Mouse (Mus musculus): ENCODE results near the gene Spock1.

DNA sequence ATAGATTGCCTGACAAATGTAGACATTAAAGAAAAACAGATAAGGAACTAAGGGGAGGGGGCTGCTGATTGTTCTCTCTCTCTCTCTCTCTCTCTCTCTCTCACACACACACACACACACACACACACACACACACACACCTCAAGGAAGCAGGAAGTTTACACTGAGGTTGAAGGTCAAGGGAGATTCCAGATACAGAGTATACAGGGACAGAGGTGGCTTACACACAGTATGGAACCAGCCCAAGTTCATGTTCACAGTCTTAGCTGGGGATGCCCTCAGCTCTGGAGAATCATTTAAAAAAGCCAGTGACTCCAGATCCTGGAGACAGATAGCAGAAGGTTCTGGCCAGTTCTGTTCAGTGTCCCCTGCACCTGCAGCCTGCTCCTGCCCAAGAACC is 199.7 kb downstream of the Spock1 start:
- TF ChIP-seq MAZ (IDR thresholded peaks at IDR 0.05; ENCODE audit: low read depth, low read length) (no peak), POLR2A (IDR thresholded peaks at IDR 0.05; ENCODE audit: low read depth, low read length) (no peak), TCF12 (IDR thresholded peaks at IDR 0.05; ENCODE audit: low read depth, low read length) (no peak), ZMIZ1 (IDR thresholded peaks at IDR 0.05; ENCODE audit: low read depth, low read length) (no peak), ZKSCAN1 (IDR thresholded peaks at IDR 0.05; ENCODE audit: borderline replicate concordance, low read depth, low read length) (no peak), ELF1 (IDR thresholded peaks at IDR 0.05; ENCODE audit: low read depth, low read length) (no peak)
